Mouse (Mus musculus) CH12.LX (cell line): ENCODE measurements around the gene Kank1.

ENCODE experiments used
- CHD1 ChIP-seq: IDR thresholded peaks from 2 replicates; pipeline ENCODE4 v1.6.1; 2012; ENCODE audit warnings: low read depth, low read length, improper control_type of control experiment, inconsistent platforms
- CHD2 ChIP-seq: IDR thresholded peaks from 2 replicates; pipeline ENCODE4 v1.6.1; 2011; ENCODE audit warnings: low read length, improper control_type of control experiment
- CTCF ChIP-seq, 2 experiments: IDR thresholded peaks in 1 of 2; conservative IDR thresholded peaks in 1 of 2; 2 replicates each; pipeline ENCODE4 v1.5.1; 2011 to 2012; ENCODE audit warnings: low read depth in 2 of 2, low read length in 2 of 2, improper control_type of control experiment in 1 of 2, inconsistent platforms in 1 of 2, mild to moderate bottlenecking in 1 of 2, moderate library complexity in 1 of 2
- E2F4 ChIP-seq: IDR thresholded peaks from 2 replicates; pipeline ENCODE4 v1.6.1; 2011; ENCODE audit warnings: low read depth, low read length, improper control_type of control experiment; ENCODE audit not compliant: insufficient replicate concordance
- EP300 ChIP-seq: IDR thresholded peaks from 2 replicates; pipeline ENCODE4 v1.6.1; 2011; ENCODE audit warnings: low read length, improper control_type of control experiment
- GABPA ChIP-seq: IDR thresholded peaks from 2 replicates; pipeline ENCODE4 v1.6.1; 2012; ENCODE audit warnings: low read depth, low read length, improper control_type of control experiment, inconsistent platforms; ENCODE audit not compliant: insufficient replicate concordance
- MAFK ChIP-seq: IDR thresholded peaks from 2 replicates; pipeline ENCODE4 v1.6.1; 2011; ENCODE audit warnings: low read length, improper control_type of control experiment; ENCODE audit not compliant: insufficient replicate concordance
- MAX ChIP-seq: IDR thresholded peaks from 2 replicates; pipeline ENCODE4 v1.6.1; 2011; ENCODE audit warnings: low read length, improper control_type of control experiment
- POLR2A ChIP-seq: IDR thresholded peaks from 2 replicates; pipeline ENCODE4 v1.6.1; 2011; ENCODE audit warnings: low read depth, mild to moderate bottlenecking, improper control_type of control experiment, low read length
- POLR2AphosphoS2 ChIP-seq: IDR thresholded peaks from 2 replicates; pipeline ENCODE4 v1.6.1; 2011; ENCODE audit warnings: low read depth, low read length, improper control_type of control experiment
- RAD21 ChIP-seq: IDR thresholded peaks from 2 replicates; pipeline ENCODE4 v1.6.1; 2011; ENCODE audit warnings: low read depth, mild to moderate bottlenecking, low read length, improper control_type of control experiment, moderate library complexity
- SMC3 ChIP-seq: IDR thresholded peaks from 2 replicates; pipeline ENCODE4 v1.6.1; 2011; ENCODE audit warnings: low read depth, low read length, improper control_type of control experiment
- USF1 ChIP-seq: IDR thresholded peaks from 2 replicates; pipeline ENCODE4 v1.6.1; 2014; ENCODE audit warnings: low read depth, mild to moderate bottlenecking, inconsistent platforms, low read length, improper control_type of control experiment

- TF ChIP-seq EP300 (no peak), SMC3 (no peak), POLR2A (no peak), MAX (no peak), CTCF (conservative IDR thresholded peaks at IDR 0.05 in 1 of 2, IDR thresholded peaks at IDR 0.05 in 1 of 2; ENCODE audit: low read depth in 2 of 2, low read length in 2 of 2) (no peak), USF1 (no peak), RAD21 (no peak), CHD1 (no peak), GABPA (no peak), MAFK (no peak), E2F4 (no peak), CHD2 (no peak), POLR2AphosphoS2 (no peak)
These were observed 167.4 kb downstream of the Kank1 start for GRCm38 (mm10) chr19:25404163-25404562.
